Mouse (Mus musculus): ENCODE measurements at regions not wholly inside any gene's neighbourhood (a gene's known extent, or its start where the extent isn't known, plus 50 kb on each side); places are given as distances from the start of the nearest gene placed in this dataset.
"Not testable (repeated sequence)": the region's sequence is repeated elsewhere in the genome, so short reads cannot be mapped to it uniquely, and the experiment has no call there.

GRCm38 (mm10) chr8:126819261-126819660 is 126.4 kb downstream of the Tomm20 start:
- WGBS: 76% methylated on average over 3 of the region's 3 CpGs
- ATAC-seq: peak; percentile 54; the same call in 1 of the 2 replicates

GRCm38 (mm10) chr8:126816155-126816554 is 129.5 kb downstream of the Tomm20 start:
- Histone ChIP-seq H3K4me3 (ENCODE audit: low read length) (no peak overlapping the region), H3K4me1 (ENCODE audit: control insufficient read depth, insufficient read depth, low read depth, low read length) (no peaks in the 10 kb centered on the region), H3K9me3 (ENCODE audit: control insufficient read depth, low read length) (no peaks in the 10 kb centered on the region), H3K4me2 (ENCODE audit: low read length) (no peak overlapping the region), H3K27me3 (replicated peaks; ENCODE audit: control insufficient read depth, insufficient read depth, low read length) (no peaks in the 10 kb centered on the region), H3K36me3 (ENCODE audit: control insufficient read depth, insufficient read depth, low read length) (no peaks in the 10 kb centered on the region), H3K27ac (ENCODE audit: low read depth, low read length) (no peak overlapping the region), H3K9ac (ENCODE audit: low read depth, low read length) (no peak overlapping the region)
- whole genome bisulfite sequencing: 85% methylated on average over 3 of the region's 3 CpGs
- ATAC-seq: no peak

More at GRCm38 (mm10) chr8:126819261-126819660, 126.4 kb downstream of the Tomm20 start:
- Histone ChIP-seq H3K4me2 (ENCODE audit: low read length) (no peak overlapping the region), H3K9ac (ENCODE audit: low read depth, low read length) (no peak overlapping the region), H3K9me3 (ENCODE audit: control insufficient read depth, low read length) (no peaks in the 10 kb centered on the region), H3K27me3 (replicated peaks; ENCODE audit: control insufficient read depth, insufficient read depth, low read length) (no peaks in the 10 kb centered on the region), H3K27ac (ENCODE audit: low read depth, low read length) (no peak overlapping the region), H3K4me3 (ENCODE audit: low read length) (no peak overlapping the region), H3K4me1 (ENCODE audit: control insufficient read depth, insufficient read depth, low read depth, low read length) (no peaks in the 10 kb centered on the region), H3K36me3 (ENCODE audit: control insufficient read depth, insufficient read depth, low read length) (no peaks in the 10 kb centered on the region)

GRCm38 (mm10) chr8:126814427-126814826 is 131.2 kb downstream of the Tomm20 start:
- H3K4me3 ChIP-seq (ENCODE audit: low read length): no peak overlapping the region

GRCm38 (mm10) chr8:126813621-126814020 is 132.0 kb downstream of the Tomm20 start:
- no peaks in the 10 kb centered on the region for H3K36me3 ChIP-seq (ENCODE audit: control insufficient read depth, insufficient read depth, low read length)
- H3K27ac ChIP-seq (ENCODE audit: low read depth, low read length): no peak overlapping the region
- no peak for ATAC-seq
- no peaks in the 10 kb centered on the region for H3K4me1 ChIP-seq (ENCODE audit: control insufficient read depth, insufficient read depth, low read depth, low read length)
- no peak overlapping the region for H3K4me3 ChIP-seq (ENCODE audit: low read length)
- 76% methylated on average over 4 of the region's 4 CpGs for WGBS
- H3K9ac ChIP-seq (ENCODE audit: low read depth, low read length): no peak overlapping the region
- no peaks in the 10 kb centered on the region for H3K9me3 ChIP-seq (ENCODE audit: control insufficient read depth, low read length)
- H3K27me3 ChIP-seq (replicated peaks; ENCODE audit: control insufficient read depth, insufficient read depth, low read length): no peaks in the 10 kb centered on the region
- H3K4me2 ChIP-seq (ENCODE audit: low read length): no peak overlapping the region

More at GRCm38 (mm10) chr8:126814427-126814826, 131.2 kb downstream of the Tomm20 start:
- Histone ChIP-seq H3K27ac (ENCODE audit: low read depth, low read length) (no peak overlapping the region), H3K9me3 (ENCODE audit: control insufficient read depth, low read length) (no peaks in the 10 kb centered on the region), H3K27me3 (replicated peaks; ENCODE audit: control insufficient read depth, insufficient read depth, low read length) (no peaks in the 10 kb centered on the region), H3K36me3 (ENCODE audit: control insufficient read depth, insufficient read depth, low read length) (no peaks in the 10 kb centered on the region), H3K4me2 (ENCODE audit: low read length) (no peak overlapping the region), H3K4me1 (ENCODE audit: control insufficient read depth, insufficient read depth, low read depth, low read length) (no peaks in the 10 kb centered on the region), H3K9ac (ENCODE audit: low read depth, low read length) (no peak overlapping the region)
- ATAC-seq: no peak
- 90% methylated on average over 4 of the region's 4 CpGs for WGBS

- Histone ChIP-seq H3K27me3 (replicated peaks; ENCODE audit: control insufficient read depth, insufficient read depth, low read length) (no peaks in the 10 kb centered on the region), H3K4me2 (ENCODE audit: low read length) (no peak overlapping the region), H3K4me3 (ENCODE audit: low read length) (no peak overlapping the region), H3K9ac (ENCODE audit: low read depth, low read length) (no peak overlapping the region), H3K9me3 (ENCODE audit: control insufficient read depth, low read length) (no peaks in the 10 kb centered on the region), H3K4me1 (ENCODE audit: control insufficient read depth, insufficient read depth, low read depth, low read length) (no peaks in the 10 kb centered on the region), H3K36me3 (ENCODE audit: control insufficient read depth, insufficient read depth, low read length) (no peaks in the 10 kb centered on the region), H3K27ac (ENCODE audit: low read depth, low read length) (no peak overlapping the region)
- WGBS: 92% methylated on average over 5 of the region's 5 CpGs
- no peak for ATAC-seq
Measured at GRCm38 (mm10) chr8:126812777-126813176, 132.9 kb downstream of the Tomm20 start.

GRCm38 (mm10) chr8:126811358-126811757 is 134.3 kb downstream of the Tomm20 start:
- not testable (repeated sequence) for H3K4me2 ChIP-seq (ENCODE audit: low read length); H3K9me3 ChIP-seq (ENCODE audit: control insufficient read depth, low read length); H3K9ac ChIP-seq (ENCODE audit: low read depth, low read length); H3K36me3 ChIP-seq (ENCODE audit: control insufficient read depth, insufficient read depth, low read length); H3K27ac ChIP-seq (ENCODE audit: low read depth, low read length); H3K4me1 ChIP-seq (ENCODE audit: control insufficient read depth, insufficient read depth, low read depth, low read length); H3K27me3 ChIP-seq (replicated peaks; ENCODE audit: control insufficient read depth, insufficient read depth, low read length); ATAC-seq; H3K4me3 ChIP-seq (ENCODE audit: low read length)
- whole genome bisulfite sequencing: 42% methylated on average over 2 of the region's 2 CpGs

- ATAC-seq: no peak
- no peak overlapping the region for H3K4me3 ChIP-seq (ENCODE audit: low read length)
- H3K27me3 ChIP-seq (replicated peaks; ENCODE audit: control insufficient read depth, insufficient read depth, low read length): no peaks in the 10 kb centered on the region
- H3K36me3 ChIP-seq (ENCODE audit: control insufficient read depth, insufficient read depth, low read length): no peaks in the 10 kb centered on the region
- no peak overlapping the region for H3K27ac ChIP-seq (ENCODE audit: low read depth, low read length)
- 90% methylated on average over 5 of the region's 5 CpGs for WGBS
- no peaks in the 10 kb centered on the region for H3K4me1 ChIP-seq (ENCODE audit: control insufficient read depth, insufficient read depth, low read depth, low read length)
- no peaks in the 10 kb centered on the region for H3K9me3 ChIP-seq (ENCODE audit: control insufficient read depth, low read length)
- no peak overlapping the region for H3K9ac ChIP-seq (ENCODE audit: low read depth, low read length)
- no peak overlapping the region for H3K4me2 ChIP-seq (ENCODE audit: low read length)
Measured at GRCm38 (mm10) chr8:126810516-126810915, 135.1 kb downstream of the Tomm20 start.

GRCm38 (mm10) chr8:126809321-126809720 is 136.3 kb downstream of the Tomm20 start:
- no peaks in the 10 kb centered on the region for H3K36me3 ChIP-seq (ENCODE audit: control insufficient read depth, insufficient read depth, low read length)
- H3K4me2 ChIP-seq (ENCODE audit: low read length): no peak overlapping the region
- no peak for ATAC-seq
- H3K27ac ChIP-seq (ENCODE audit: low read depth, low read length): no peak overlapping the region
- no peaks in the 10 kb centered on the region for H3K27me3 ChIP-seq (replicated peaks; ENCODE audit: control insufficient read depth, insufficient read depth, low read length)
- H3K4me1 ChIP-seq (ENCODE audit: control insufficient read depth, insufficient read depth, low read depth, low read length): no peaks in the 10 kb centered on the region
- H3K9ac ChIP-seq (ENCODE audit: low read depth, low read length): no peak overlapping the region
- no peaks in the 10 kb centered on the region for H3K9me3 ChIP-seq (ENCODE audit: control insufficient read depth, low read length)
- 81% methylated on average over 1 of the region's 1 CpGs for WGBS
- no peak overlapping the region for H3K4me3 ChIP-seq (ENCODE audit: low read length)

GRCm38 (mm10) chr8:126808496-126808895 is 137.1 kb downstream of the Tomm20 start:
- Histone ChIP-seq H3K4me1 (ENCODE audit: control insufficient read depth, insufficient read depth, low read depth, low read length) (no peaks in the 10 kb centered on the region), H3K36me3 (ENCODE audit: control insufficient read depth, insufficient read depth, low read length) (no peaks in the 10 kb centered on the region), H3K9ac (ENCODE audit: low read depth, low read length) (no peak overlapping the region), H3K27me3 (replicated peaks; ENCODE audit: control insufficient read depth, insufficient read depth, low read length) (no peaks in the 10 kb centered on the region), H3K4me3 (ENCODE audit: low read length) (no peak overlapping the region), H3K4me2 (ENCODE audit: low read length) (no peak overlapping the region), H3K27ac (ENCODE audit: low read depth, low read length) (no peak overlapping the region), H3K9me3 (ENCODE audit: control insufficient read depth, low read length) (no peaks in the 10 kb centered on the region)
- ATAC-seq: no peak
- 93% methylated on average over 4 of the region's 4 CpGs for WGBS

Measured in hindbrain, embryonic 16.5 days (tissue).